Mouse (Mus musculus) gastrocnemius, postnatal 10 days (tissue): ENCODE data around the gene Clec4g. TPM values are rescaled to one million over a fixed set of nuclear protein-coding genes. Genes with fewer than 3 reads are reported as not detected.

Experiments used
- DNase-seq: peaks from one replicate; pipeline ENCODE4 v3.0.0; 2021; ENCODE audit warnings: mixed read lengths
- total RNA-seq, 2 experiments: library from RNA; stranded (reverse); gene quantifications; 2 replicates each; pipeline ENCODE4 v1.2.3; 2021

Gene Clec4g
- total RNA-seq, 2 experiments from 2014 or later, result not detected

DNA sequence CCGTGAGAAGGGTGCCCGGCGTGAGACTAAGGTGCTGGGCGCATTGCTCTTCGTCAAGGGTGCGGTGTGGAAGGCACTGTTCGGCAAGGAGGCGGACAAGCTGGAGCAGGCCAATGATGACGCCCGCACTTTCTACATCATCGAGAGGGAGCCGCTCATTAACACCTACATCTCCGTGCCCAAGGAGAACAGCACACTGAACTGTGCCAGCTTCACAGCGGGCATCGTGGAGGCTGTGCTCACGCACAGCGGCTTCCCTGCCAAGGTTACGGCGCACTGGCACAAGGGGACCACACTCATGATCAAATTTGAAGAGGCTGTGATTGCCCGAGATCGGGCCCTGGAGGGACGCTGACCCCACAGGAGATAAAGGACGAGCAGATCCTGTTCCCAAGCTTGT is 41.2 kb downstream of the Clec4g start:
- DNase-seq, result no peak

DNA sequence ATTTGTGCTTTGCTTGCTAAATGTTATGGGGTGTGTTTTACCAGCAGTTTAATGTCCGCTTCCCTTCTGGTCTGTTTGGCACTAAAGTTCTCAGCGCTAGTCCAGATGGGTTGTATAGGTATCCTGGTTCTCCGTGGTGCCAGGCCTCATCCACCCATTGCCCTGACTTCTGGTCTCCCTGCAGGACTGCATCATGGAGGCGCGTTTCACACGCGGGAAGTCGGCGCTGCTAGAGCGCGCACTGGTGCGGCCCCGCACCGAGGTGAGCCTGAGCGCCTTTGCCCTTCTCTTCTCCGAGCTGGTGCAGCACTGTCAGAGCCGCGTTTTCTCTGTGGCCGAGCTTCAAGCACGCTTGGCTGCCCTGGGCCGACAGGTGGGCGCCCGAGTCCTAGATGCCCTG is 41.6 kb downstream of the Clec4g start:
- peak; percentile 7 for DNase-seq

DNA sequence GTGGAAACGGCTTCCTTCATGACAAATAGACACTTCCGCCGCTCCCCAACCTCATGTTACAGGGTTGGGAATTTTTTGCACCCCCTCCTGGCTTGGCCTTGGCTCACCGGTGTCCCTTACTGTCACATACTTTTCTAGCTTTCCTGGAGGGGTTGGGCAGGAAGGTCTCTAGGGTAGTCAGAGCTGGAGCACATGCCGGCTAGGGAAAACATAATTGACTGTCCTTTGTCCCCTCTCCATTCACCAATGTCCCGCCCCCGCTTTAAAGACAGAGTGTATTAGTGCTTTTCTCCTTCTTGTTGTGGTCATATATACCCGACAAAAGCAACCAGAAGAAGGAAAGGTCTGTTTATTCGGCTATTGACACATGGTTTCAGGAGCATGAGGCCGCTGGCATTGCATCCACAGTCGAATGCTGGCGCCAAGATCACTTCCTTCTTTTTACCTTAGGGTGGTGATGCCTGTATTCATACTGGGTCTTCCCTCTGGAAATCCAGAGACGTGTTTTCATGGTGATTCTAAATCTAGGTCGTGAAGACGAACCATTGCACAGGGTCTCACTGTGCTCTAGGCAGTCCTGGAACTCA is 43.4 kb downstream of the Clec4g start:
- no peak for DNase-seq

DNA sequence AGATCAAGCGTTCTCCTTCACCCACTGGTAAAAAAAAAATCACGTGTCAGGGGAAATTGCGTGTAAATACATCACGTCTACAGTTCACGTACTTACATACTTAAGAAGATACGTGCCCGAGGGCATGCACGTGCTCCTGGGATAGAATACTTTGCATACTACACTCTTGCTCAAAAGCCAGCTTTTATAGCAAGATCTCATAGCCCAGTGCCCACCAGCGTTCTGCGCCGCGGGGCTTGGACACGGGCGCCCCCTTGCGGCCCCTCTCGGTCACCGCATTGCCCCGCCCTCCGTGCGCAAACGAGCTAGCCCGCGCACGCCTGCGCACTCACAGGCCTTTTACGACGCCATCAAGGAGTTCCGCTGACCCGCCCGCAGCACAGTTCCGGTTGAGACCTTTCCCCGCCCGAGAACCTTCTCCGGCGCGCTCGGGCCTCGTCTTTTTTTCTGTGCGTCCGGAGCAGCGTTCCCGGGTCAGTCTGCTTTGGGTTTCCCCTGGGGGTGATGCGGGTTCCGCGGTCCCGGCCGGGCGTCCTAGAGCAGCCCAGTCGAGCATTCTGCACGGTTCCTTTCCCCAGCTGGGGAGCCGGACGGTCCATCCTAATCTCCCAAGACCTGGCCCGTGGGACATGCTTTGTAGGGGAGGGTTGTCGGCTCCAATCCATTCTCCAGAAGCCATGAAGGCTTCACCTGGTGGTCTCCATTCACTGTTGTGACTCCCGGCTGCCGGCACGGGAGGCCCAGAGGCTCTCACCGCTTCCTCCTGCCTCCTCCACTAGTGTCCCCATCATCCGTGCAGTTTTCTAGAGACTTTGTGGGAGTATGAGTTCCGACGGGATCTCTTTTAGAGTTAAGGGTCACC is 44.1 kb downstream of the Clec4g start, which contains the start of gene Trappc5:
Gene Trappc5, plus strand, starts transcription at position 169 of the 862 bp plus-strand sequence.
- peak; percentile 94 for DNase-seq

DNA sequence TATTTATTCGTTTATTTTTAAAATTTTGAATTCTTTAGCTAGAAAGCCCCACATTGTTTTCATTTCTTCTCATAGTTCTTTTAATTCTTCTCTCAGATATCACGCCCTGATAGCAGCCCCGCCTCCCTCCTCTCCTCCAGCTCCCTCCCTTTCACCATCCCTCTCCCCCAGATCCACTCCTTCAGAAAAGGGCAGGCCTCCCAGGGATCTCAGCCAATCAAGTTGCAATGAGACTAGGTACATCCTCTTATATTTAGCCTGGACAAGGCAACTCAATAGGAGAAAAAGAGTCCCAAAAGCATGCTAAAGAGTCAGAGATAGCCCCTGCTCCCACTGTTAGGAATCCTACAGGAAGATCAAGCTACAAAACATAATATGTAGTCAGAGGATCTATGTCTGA is 45.8 kb downstream of the Clec4g start:
- no peak for DNase-seq

DNA sequence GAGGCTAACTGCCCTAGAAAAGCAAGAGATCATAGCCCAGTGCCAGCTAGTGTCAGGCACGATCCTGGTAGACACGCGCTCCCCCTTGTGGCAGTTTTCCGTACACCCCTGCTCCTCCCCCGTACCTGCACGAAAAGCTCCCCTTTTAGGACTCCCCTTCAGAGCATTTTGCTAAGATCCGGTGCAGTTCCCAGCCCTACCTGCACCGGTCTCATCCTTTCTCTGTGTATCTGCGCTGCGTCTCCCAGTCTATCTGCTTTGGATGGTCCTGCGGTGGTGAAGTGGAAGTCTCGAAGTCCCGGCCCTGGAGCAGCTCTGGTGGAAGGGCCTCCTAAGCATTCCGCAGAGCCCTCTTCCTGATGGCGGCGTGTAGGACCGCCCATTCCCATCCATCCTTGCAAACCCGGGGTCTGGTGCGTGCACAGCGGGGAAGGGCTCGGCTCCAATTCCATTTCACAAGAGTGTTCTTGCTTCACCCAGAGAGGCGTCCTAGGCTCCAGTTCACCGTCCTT is 48.4 kb downstream of the Clec4g start, which contains the start of gene Fcor:
Gene Fcor, minus strand, starts transcription at position 383 of the 512 bp plus-strand sequence.
- DNase-seq, result peak; percentile 84

DNA sequence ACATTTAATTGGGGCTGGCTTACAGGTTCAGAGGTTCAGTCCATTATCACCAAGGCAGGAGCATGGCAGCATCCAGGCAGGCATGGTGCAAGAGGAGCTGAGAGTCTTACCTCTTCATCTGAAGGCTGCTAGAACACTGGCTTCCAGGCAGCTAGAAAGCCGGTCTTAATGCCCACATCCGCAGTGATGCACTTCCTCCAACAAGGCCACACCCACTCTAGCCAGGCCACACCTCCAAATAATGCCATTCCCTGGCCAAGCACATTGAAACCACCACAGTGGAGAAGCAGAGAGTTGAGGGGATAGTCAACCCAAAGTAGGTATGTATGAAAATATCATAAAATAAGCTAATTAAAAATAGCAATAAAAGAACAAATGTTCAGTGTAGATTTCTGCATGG is 50.1 kb downstream of the Clec4g start:
- DNase-seq, result no peak

DNA sequence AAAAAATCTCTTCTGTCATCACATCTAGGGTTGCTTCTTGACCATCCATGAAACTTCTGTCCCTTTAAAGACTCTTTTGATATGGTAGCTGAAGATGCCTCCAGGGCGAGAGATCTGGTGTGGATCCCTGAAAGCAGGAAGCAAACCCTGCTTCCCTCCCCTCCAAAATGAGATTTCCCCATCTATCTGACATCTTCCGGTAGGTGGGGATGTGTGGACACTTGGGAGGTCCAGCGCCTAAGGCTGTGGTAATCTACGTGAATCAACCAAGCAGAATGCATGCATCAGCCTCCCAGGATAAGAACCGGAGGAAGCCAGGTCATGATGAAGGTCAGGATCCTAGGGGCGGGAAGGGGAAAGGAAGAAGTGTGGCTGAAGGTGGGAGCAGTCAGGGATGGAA is 54.9 kb downstream of the Clec4g start, which contains the start of gene Mcemp1:
Gene Mcemp1, plus strand, starts transcription at position 248 of the 400 bp plus-strand sequence.
- no peak for DNase-seq

DNA sequence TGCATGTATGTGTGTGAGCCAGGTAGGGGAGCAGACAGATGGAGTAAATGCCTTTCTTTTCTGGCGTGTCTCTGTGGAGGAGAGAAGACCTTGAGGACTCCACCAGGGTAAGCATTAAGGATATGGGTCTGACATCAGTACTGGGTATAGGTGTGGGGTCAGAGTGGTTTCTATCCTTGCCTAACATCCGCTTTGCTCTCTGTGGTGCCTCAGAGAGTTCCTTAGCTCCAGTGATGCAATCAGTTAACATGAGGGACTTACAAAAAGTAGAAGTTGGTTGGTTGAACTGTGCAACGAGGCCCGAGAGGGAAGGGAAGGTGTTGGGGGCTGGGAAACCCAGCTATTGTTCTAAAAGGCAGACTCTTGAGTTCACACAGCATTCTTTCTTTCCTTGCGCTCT is 56.0 kb downstream of the Clec4g start:
- no peak for DNase-seq

DNA sequence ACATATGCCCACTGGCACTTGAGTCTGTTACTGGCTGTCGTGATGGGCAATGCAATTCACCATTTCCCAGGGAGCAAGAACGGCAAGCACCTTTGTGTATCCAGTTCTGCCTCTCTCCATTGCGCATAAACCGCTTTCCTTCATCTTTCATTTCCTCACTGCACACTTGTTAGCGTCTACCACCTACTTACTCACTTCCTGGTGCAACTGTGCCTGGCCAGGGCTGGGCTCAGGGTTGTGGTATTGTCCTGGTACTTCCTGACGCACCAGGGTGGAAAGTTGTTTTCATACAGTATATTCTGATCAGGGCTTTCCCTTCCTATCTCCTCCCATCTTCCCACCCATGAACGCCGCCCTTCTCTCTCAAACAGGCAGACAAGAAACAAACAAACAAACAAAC is 59.6 kb downstream of the Clec4g start:
- DNase-seq, result no peak

Other genes starting within 250 kb of the Clec4g start
- under 1 TPM in 1 of 2 experiments, not detected in 1; 0.14 TPM for gene Tex45, start 249.8 kb downstream of the Clec4g start, total RNA-seq
- 10 to 100 TPM; 16.0 to 18.7 TPM for gene Zfp358, start 227.5 kb downstream of the Clec4g start, total RNA-seq
- gene Mcoln1, start 220.2 kb downstream of the Clec4g start, total RNA-seq, result 10 to 100 TPM; 19.0 to 23.9 TPM
- 10 to 100 TPM; 13.6 to 15.4 TPM for gene Pnpla6, start 205.3 kb downstream of the Clec4g start, total RNA-seq
- gene C330021F23Rik, start 152.7 kb downstream of the Clec4g start, total RNA-seq, result under 1 TPM in 1 of 2 experiments, not detected in 1; 0.21 TPM
- 1 to 10 TPM in 1 of 2 experiments, under 1 TPM in 1; 0.97 to 1.5 TPM for gene Camsap3, start 133.4 kb downstream of the Clec4g start, total RNA-seq
- gene Xab2, start 99.3 kb downstream of the Clec4g start, total RNA-seq, result 10 to 100 TPM; 14.9 to 16.4 TPM
- gene Pet100, start 99.1 kb downstream of the Clec4g start, total RNA-seq, result 10 to 100 TPM; 76.0 to 76.5 TPM
- gene Pcp2, start 95.1 kb downstream of the Clec4g start, total RNA-seq, result not detected
- 1 to 10 TPM; 4.0 to 6.7 TPM for gene Stxbp2, start 89.7 kb downstream of the Clec4g start, total RNA-seq
- gene Retn, start 64.9 kb downstream of the Clec4g start, total RNA-seq, result under 1 TPM; 0.61 to 0.75 TPM
- gene Mcemp1, start 54.9 kb downstream of the Clec4g start, total RNA-seq, result under 1 TPM in 1 of 2 experiments, not detected in 1; 0.41 TPM
- 1 to 10 TPM; 1.6 to 2.0 TPM for gene Fcor, start 48.3 kb downstream of the Clec4g start, total RNA-seq
- gene Trappc5, start 44.4 kb downstream of the Clec4g start, total RNA-seq, result 10 to 100 TPM; 24.2 to 24.9 TPM
- gene Fcer2a, start 26.5 kb downstream of the Clec4g start, total RNA-seq, result 1 to 10 TPM; 1.1 to 1.4 TPM
- not detected for gene Cd209a, start 28.3 kb upstream of the Clec4g start, total RNA-seq
- not detected for gene Cd209e, start 133.7 kb upstream of the Clec4g start, total RNA-seq
- under 1 TPM in 1 of 2 experiments, not detected in 1; 0.38 TPM for gene Cd209d, start 157.9 kb upstream of the Clec4g start, total RNA-seq
- 1 to 10 TPM in 1 of 2 experiments, under 1 TPM in 1; 0.70 to 1.2 TPM for gene Cd209b, start 206.2 kb upstream of the Clec4g start, total RNA-seq
- gene Cd209c, start 234.1 kb upstream of the Clec4g start, total RNA-seq, result under 1 TPM in 1 of 2 experiments, not detected in 1; 0.31 TPM